Mouse (Mus musculus) CD8-positive naive resting alpha-beta T cell, adult 2 months (primary cell): ENCODE data around the gene Wdr74.
A peak's percentile ranks its signal among the peaks of the same experiment; 100 is the strongest.
"Not testable (repeated sequence)": the region's sequence is repeated elsewhere in the genome, so short reads cannot be mapped to it uniquely, and the experiment has no call there.

Experiments used
- DNase-seq, 2 experiments: peaks; one replicate each; pipeline ENCODE4 v3.0.0; 2022; ENCODE audit warnings: low read depth in 2 of 2, low spot score in 2 of 2

Wdr74 gene

GRCm38 (mm10) chr19:8715868-8716766, 19.5 kb upstream of the Wdr74 start:
- DNase-seq: no peak

DNA sequence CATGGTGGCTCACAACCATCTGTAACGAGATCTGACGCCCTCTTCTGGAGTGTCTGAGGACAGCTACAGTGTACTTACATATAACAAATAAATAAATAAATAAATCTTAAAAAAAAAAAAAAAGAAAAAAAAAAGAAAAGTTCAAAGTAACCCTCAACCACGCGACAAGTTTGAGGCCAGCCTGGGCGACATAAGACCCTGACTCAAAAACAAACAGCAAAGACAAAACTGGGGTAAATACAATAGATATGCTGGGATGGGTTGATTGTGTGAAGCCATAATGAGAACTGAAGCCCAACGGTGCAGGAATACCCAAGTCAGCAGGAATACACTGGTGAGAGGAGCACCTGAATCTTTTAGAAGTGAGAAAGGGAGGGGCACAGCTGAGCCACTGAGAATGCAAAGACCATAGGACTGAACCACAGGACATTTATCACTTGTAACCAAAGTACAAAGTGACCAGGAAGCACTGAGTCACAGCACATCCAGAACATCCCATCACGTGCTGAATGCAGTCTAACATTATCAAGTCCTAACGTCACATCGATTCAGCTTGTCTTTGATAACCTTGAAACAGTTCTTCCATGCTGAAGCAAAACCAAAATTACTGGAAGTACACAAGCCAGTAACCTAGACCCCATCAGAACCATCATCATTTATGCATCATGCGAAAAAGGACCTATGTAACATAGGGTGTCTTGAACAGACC, 18.7 kb upstream of the Wdr74 start:
- no peak for DNase-seq

DNA sequence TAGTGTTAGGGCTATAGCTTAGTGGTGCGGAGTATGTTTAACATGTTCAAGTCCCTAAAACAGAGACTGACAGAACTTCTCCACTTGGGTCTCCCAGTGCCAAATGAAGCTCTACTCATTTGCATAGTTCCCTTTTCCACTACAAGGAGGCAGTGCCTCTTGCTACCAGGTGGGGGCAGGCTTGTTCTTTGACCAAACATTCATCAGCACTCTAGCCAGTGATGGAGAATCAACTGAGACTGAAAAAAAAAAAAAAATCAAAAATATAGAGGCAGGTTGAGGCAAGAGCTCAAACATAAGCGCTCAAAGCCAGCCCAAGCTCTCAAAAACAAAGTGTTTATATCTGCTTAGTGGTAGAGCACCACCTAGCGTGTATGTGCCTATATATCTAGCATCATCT, 17.3 kb upstream of the Wdr74 start:
- peak; percentile 61 to 78 for DNase-seq

- not testable (repeated sequence) for DNase-seq
Observed at GRCm38 (mm10) chr19:8719037-8719436, 16.6 kb upstream of the Wdr74 start.

DNA sequence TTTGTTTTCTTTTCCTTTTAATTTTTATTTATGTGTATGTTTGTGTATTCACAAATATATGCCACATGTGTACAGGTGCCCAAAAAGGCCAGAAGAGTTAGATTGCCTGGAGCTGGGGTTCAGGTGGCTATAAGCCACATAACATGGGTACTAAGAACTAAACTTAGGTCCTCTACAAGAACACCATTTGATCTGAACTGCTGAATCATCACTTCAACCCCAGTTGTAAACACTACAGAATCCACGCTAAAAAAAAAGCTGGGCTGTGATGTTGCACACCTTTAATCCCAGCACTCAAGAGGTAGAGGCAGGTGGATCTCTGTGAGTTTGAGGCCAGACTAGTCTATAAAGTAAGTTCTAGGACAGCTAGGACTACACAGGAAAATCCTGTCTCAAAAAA, 14.2 kb upstream of the Wdr74 start:
- no peak for DNase-seq

DNA sequence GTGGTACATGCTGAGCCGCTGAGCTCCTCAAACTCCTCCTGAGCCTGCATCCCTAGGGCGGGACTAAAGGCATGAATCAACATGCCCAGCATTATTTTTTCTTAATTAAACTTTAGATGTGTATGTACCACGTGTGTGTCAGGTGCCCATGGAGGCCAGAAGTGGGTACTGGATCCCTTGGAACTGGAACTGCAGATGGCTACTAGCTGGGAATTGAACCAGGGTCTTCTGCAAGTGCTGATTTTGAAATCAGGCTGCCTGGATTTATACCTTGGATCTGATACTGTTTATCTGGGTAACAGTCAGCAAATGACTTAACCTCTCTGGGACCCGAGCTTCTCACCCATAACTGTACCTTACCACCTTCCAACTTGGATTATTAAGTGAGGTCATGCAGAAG, 13.6 kb upstream of the Wdr74 start:
- no peak for DNase-seq

DNA sequence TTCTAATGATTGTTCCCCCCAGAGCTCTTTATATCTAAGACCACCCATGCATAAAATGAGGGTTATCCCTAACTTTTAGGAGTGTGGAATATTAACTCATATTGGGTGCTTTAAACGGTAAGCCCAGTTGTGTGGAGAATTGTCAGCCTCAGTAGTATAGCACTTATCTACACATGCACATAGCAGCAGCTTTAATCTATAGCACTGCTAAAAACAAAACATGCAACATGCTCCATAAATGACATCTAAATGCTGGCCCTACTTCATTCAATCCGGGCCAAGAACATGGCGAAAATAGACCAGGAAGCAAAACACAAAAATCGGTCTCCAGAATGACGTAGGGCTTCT, 13.1 kb upstream of the Wdr74 start:
- no peak for DNase-seq

DNA sequence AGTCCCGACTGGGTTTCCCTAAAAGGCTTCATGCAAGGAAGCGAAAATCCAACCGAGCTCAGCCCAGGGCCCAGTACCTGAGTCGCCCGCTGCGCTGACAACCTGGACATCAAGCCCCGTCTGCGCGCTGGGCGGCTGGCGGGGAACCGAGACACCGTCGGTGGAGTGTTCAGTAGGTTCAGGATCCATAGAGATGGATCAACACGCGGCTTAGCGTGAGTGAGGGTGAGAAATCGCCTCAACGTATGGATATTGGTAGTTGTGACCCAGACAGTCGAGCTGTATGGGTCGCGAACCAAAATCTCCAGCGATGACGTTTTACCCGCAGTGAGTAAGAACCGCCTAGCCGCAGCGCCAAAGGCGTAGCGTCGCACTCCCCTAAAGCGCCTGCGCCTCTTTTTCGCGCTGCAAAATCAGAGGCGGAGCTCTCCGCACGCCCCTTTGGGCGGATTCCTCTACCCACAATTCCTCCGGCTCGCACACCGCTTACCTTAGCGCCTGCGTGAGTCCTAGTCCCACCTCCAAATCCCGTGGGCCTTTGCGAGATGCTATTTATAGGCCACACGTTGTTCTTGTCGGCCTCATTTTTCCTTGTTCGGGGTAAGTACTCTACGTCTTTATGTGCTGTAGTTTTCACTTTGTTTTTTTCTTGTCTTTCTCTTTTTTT, 12.6 kb upstream of the Wdr74 start, which contains the start of gene Slc3a2:
Gene Slc3a2, minus strand, starts transcription at position 463 of the 667 bp plus-strand sequence.
- DNase-seq: peak; percentile 96 to 97

DNA sequence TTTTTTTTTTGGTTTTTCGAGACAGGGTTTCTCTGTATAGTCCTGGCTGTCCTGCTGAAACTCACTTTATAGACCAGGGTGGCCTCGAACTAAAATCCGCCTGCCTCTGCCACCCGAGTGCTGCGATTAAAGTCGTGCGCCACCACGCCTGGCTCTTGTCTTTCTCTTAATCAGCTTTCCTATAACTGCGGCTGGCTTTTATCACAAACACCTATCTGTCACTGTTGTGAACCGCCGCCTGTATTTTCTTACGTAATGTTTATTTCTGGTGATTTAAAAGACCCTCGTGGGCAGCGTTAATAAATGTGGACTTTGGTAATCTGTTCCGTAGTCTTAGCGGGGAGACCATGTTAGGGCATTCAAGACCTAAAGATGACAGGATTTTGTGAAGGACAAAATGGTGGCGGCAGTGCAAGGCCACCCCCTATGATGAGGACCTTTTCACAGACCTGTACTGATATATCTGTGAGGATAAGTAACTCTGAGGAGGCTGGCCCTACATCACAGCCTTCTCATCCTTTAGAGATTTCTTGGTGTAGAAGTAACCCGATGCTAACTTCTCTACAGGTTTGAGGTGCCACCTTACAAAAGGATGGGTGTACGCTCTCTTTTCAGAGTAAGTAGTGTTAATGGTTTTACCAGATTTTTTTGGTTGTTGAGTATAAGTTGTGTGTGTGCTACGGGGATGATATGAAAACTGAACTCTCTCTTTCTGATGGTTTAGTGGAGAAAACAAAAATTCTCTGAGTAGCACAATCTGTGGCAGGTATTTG, 11.9 kb upstream of the Wdr74 start:
- peak; percentile 23 to 24 for DNase-seq

DNA sequence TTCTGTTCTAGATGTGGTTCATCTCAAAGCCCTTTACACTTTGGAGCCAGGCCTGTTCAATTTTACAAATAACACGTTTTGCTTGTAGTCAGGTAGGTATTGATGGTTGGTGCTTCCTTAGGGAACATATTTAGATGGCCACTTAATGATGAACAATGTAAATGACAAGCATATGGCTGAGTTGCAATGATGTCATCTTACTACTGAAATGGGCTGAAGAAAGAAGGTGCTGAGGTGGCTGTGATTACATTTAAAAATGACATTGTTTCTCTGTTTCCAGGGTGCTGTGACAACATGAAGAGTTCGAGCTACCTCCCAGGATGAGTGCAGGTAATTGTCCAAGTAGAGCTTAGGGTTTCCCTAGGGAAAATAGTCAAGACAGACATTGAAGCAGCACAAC, 11.2 kb upstream of the Wdr74 start:
- no peak for DNase-seq

- no peak for DNase-seq
Observed at GRCm38 (mm10) chr19:8725081-8725613, 10.5 kb upstream of the Wdr74 start.

- no peak for DNase-seq
Observed at GRCm38 (mm10) chr19:8726609-8727390, 8.8 kb upstream of the Wdr74 start.

- DNase-seq: no peak
Observed at GRCm38 (mm10) chr19:8727495-8728114, 8.0 kb upstream of the Wdr74 start.

- not testable (repeated sequence) for DNase-seq
Observed at GRCm38 (mm10) chr19:8728335-8729099, 7.1 kb upstream of the Wdr74 start.

- no peak for DNase-seq
Observed at GRCm38 (mm10) chr19:8734334-8734733, 1.3 kb upstream of the Wdr74 start.

DNA sequence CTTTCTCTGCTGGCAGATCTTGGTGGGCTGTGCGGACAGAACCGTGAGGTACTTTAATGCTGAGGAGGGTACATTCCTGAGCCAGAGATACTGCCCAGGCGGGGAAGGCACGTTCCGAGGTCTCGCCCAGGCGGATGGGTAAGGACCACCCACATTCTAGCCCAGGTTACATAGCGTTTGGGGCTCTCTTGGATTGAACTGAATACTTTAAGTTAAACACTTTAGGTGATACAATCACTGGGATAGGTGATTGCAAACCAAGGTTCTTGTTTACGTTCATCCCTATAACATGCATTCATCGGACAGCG, 487 bp downstream of the Wdr74 start:
- DNase-seq: no peak

GRCm38 (mm10) chr19:8738911-8739310, 3.3 kb downstream of the Wdr74 start:
- no peak for DNase-seq

DNA sequence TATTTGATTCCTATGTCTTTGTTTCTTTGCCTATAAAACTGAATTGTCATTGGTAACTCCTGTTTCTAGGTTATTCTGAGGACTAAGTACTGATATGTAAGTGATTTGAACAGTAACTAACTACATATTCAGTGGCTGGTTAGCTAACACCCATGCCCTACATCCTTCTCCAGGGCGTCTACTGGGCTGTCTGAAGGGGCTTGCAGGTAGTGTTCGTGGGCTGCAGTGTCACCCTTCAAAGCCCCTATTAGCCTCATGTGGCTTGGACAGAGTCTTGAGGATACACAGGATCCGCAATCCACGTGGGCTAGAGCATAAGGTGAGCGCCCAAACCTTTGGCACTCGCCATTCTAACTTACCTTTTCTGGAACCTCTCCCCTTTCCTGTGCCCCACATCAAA, 4.0 kb downstream of the Wdr74 start:
- no peak for DNase-seq

DNA sequence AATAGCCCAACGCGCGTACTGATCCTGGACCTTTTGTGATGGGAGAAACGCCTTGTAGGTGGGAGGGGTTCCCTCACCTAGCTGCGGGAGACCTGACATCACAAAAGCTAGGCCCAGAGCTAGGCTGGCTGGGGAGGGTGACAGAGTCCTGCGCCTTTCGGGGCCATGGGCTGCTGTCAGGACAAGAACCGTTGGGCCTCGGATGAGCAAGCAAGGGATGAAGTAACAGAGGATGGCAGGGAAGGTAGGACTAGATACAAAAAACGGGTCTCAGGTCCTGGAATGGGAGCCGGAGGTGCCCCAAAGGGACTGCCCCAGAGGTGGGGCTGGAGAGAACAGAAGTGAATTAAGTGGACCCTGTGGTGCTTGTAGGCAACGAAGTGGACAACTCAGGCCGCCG, 5.0 kb downstream of the Wdr74 start, which contains the start of gene 1700092M07Rik:
Gene 1700092M07Rik, plus strand, starts transcription at position 116 of the 400 bp plus-strand sequence.
- no peak for DNase-seq
